Mouse (Mus musculus) cortical plate, adult 2 months (tissue): ENCODE results near the gene Slc26a3.

Source experiments
- CTCF ChIP-seq: fragments of 200-500 bp; IDR thresholded peaks from 2 replicates; pipeline ENCODE4 v1.5.1; 2011; ENCODE audit warnings: mild to moderate bottlenecking, control low read depth, low read length; ENCODE audit not compliant: insufficient read depth; ENCODE audit errors: extremely low read depth
- POLR2A ChIP-seq: fragments of 200-500 bp; IDR thresholded peaks from 2 replicates; pipeline ENCODE4 v1.6.1; 2011; ENCODE audit warnings: mild to moderate bottlenecking, low read length, control low read depth; ENCODE audit not compliant: insufficient read depth; ENCODE audit errors: extremely low read depth

DNA sequence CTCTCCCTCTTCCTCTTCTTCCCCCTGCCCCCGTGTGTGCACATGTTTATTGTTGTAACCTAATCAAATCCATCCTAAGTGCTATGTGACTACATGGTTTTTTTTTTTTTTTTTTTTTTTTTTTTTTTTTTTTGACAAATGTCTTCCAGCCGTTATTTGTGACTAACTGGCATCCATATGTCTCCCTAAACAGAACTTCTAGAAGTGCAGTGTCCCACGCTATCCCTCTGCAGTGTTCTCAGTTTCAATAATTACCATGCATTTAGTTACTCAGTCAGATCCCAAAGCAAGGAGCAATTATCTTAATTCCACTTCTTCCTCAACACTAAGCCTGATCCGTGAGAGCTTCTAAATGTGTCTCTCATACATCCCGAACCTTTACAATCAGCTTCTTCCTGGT, 120.5 kb downstream of the Slc26a3 start:
- no peak for TF ChIP-seq POLR2A
- TF ChIP-seq CTCF = no peak
